Mouse (Mus musculus): Measurements from ENCODE around the gene Ppm1b. TPM values are rescaled to one million over a fixed set of nuclear protein-coding genes. Genes with fewer than 3 reads are reported as not detected.
A peak's percentile ranks its signal among the peaks of the same experiment; 100 is the strongest.

Ppm1b gene
- polyA plus RNA-seq, 2 experiments: 31.3 to 40.6 TPM

DNA sequence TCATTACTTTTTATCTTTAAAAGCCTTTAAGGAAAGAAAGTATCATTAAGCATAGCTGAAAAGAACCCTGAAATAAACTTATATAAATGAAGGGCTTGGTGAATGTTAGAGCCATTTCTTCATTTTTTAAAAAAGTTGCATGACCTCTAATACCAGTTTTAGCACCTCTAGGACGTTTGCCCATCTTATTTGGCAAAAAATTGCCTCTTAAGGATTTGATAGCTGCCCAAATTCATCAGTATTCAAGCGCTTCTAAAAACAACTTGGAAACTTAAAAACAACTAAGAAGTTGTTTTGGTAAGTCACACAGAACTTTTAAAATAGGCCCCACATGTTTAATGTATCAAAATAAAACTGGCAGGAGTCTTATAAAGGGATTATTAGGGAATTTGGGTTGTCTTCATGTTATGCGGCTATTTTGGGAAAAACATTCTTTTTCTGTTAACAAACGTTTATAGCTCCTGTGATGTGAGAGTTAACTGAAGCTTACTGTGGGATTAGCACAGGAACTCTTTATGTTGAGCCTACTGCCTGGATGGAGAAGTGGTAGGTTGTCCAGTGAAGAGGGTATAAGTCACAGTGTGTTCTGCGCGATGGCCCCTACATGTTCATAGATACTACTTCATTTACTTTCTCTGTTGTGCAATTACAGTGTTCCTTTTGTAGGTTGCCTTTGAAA, 2.6 kb downstream of the Ppm1b start:
- Histone ChIP-seq H3K4me2 (ENCODE audit: low read depth) (peak overlapping the region; percentile 88), H3K36me3 (replicated peaks; ENCODE audit: control insufficient read depth, insufficient read depth, low read depth) (no peaks in the 10 kb centered on the region), H3K9me3 (ENCODE audit: control insufficient read depth, low read length) (no peaks in the 10 kb centered on the region), H3K27ac (peak overlapping the region; percentile 28; the same call in 1 of the 2 replicates), H3K9ac (replicated peaks) (peak overlapping the region; percentile 99), H3K4me3 (ENCODE audit: insufficient read depth in 1 of 2, low read depth in 2 of 2, low read length in 2 of 2) (peak overlapping the region; percentile 88 to 89), H3K27me3 (ENCODE audit: control insufficient read depth, insufficient read depth, low read length) (no peaks in the 10 kb centered on the region), H3K4me1 (replicated peaks; ENCODE audit: control insufficient read depth in 2 of 2, insufficient read depth in 2 of 2, low read length in 1 of 2) (peaks cover 18 to 25% of the 10 kb centered on the region in 2 experiments)
- WGBS (ENCODE audit: insufficient replicate concordance): 17% methylated on average over 6 of the region's 6 CpGs
- no peak for TF ChIP-seq CTCF (IDR thresholded peaks at IDR 0.05; ENCODE audit: low read depth)
- no peak for TF ChIP-seq EP300 (IDR thresholded peaks at IDR 0.05; ENCODE audit: low read depth)
- ATAC-seq (ENCODE audit: insufficient read depth) (no peak), DNase-seq (ENCODE audit: low read depth in 3 of 3, low spot score in 3 of 3) (no peak)

DNA sequence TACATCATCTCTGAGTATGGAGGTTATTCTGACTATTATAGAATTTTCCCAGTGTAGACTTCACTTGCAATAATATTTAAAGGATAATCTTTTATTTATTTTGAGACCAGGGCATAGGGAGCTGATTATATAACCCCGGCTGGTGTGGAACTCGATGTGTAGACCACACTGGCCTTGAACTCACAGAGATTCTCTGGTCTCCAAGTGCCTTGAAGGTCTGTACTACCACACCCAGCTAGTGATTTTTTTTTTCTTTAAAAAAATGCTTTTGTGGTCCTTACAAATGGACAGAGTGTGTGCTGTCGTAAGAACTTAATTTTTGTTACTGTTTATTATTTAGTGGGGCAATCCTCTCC, 3.1 kb downstream of the Ppm1b start:
- Histone ChIP-seq H3K36me3 (replicated peaks; ENCODE audit: control insufficient read depth, insufficient read depth, low read depth) (no peaks in the 10 kb centered on the region), H3K27me3 (ENCODE audit: control insufficient read depth, insufficient read depth, low read length) (no peaks in the 10 kb centered on the region), H3K27ac (no peak overlapping the region), H3K9ac (replicated peaks) (peak overlapping the region; percentile 99), H3K4me3 (ENCODE audit: insufficient read depth in 1 of 2, low read depth in 2 of 2, low read length in 2 of 2) (peak overlapping the region; percentile 67 to 89; a peak in 3 of 4 replicates), H3K9me3 (ENCODE audit: control insufficient read depth, low read length) (no peaks in the 10 kb centered on the region), H3K4me2 (ENCODE audit: low read depth) (peak overlapping the region; percentile 88), H3K4me1 (replicated peaks; ENCODE audit: control insufficient read depth in 2 of 2, insufficient read depth in 2 of 2, low read length in 1 of 2) (peaks cover 18 to 25% of the 10 kb centered on the region in 2 experiments)
- TF ChIP-seq EP300 (IDR thresholded peaks at IDR 0.05; ENCODE audit: low read depth) (no peak), CTCF (IDR thresholded peaks at IDR 0.05; ENCODE audit: low read depth) (no peak)
- WGBS (ENCODE audit: insufficient replicate concordance): 39% methylated on average over 3 of the region's 3 CpGs
- no peak for DNase-seq (ENCODE audit: low read depth in 3 of 3, low spot score in 3 of 3)
- no peak for ATAC-seq (ENCODE audit: insufficient read depth)

DNA sequence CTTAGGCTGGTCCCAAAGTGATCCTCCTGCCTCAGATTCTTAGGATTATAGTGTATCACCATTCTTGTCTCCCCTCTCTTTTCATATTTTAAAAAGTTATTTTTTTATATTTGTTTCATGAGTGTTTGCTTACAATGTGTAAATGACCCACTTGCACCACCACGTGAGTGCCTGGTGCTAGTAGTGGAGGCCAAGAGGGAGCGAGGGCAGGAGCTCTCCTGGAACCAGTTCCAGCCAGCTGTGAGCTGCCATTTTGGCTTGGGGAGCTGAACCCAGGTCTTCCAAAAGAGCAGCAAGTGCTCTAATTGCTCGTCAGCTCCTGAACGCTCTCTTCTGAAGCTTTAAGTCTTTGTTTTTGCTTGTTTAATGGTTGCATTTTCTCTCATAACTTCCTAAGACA, 3.6 kb downstream of the Ppm1b start:
- DNase-seq (ENCODE audit: low read depth in 3 of 3, low spot score in 3 of 3) (no peak), ATAC-seq (ENCODE audit: insufficient read depth) (no peak)

DNA sequence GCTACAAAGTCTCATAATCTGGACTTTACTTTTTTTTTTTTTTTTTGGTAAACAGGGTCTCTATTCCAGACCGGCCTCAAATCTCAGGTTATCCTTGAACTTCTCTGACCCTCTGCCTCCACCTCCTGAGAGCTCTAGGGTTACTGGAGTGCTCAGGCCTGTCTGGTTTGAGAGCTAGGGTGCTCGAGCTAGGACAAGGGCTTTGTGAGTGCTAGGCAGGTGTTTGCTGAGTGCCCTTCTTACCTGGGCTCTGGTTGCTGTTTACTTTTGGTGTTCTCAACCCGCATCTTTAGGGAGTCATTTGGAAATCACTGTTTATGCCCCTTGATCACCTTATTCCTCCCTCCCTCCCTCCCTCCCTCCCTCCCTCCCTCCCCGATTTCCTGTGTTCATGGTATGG, 5.5 kb downstream of the Ppm1b start:
- H3K9ac ChIP-seq (replicated peaks): no peak overlapping the region
- no peak for ATAC-seq (ENCODE audit: insufficient read depth)
- H3K4me2 ChIP-seq (ENCODE audit: low read depth): no peak overlapping the region
- H3K27ac ChIP-seq: no peak overlapping the region
- peaks cover 11 to 16% of the 10 kb centered on the region in 2 experiments for H3K4me1 ChIP-seq (replicated peaks; ENCODE audit: control insufficient read depth in 2 of 2, insufficient read depth in 2 of 2, low read length in 1 of 2)
- H3K36me3 ChIP-seq (replicated peaks; ENCODE audit: control insufficient read depth, insufficient read depth, low read depth): no peaks in the 10 kb centered on the region; the same call in 1 of the 2 replicates
- no peaks in the 10 kb centered on the region for H3K9me3 ChIP-seq (ENCODE audit: control insufficient read depth, low read length)
- no peaks in the 10 kb centered on the region for H3K27me3 ChIP-seq (ENCODE audit: control insufficient read depth, insufficient read depth, low read length)
- no peak for DNase-seq (ENCODE audit: low read depth in 3 of 3, low spot score in 3 of 3)
- 55% methylated on average over 4 of the region's 4 CpGs for WGBS (ENCODE audit: insufficient replicate concordance)
- no peak overlapping the region for H3K4me3 ChIP-seq (ENCODE audit: insufficient read depth in 1 of 2, low read depth in 2 of 2, low read length in 2 of 2)
- TF ChIP-seq CTCF (IDR thresholded peaks at IDR 0.05; ENCODE audit: low read depth): no peak
- no peak for TF ChIP-seq EP300 (IDR thresholded peaks at IDR 0.05; ENCODE audit: low read depth)

More for the DNA sequence above, 3.6 kb downstream of the Ppm1b start:
- Histone ChIP-seq H3K36me3 (replicated peaks; ENCODE audit: control insufficient read depth, insufficient read depth, low read depth) (no peaks in the 10 kb centered on the region), H3K4me2 (ENCODE audit: low read depth) (peak overlapping the region; percentile 88), H3K4me1 (replicated peaks; ENCODE audit: control insufficient read depth in 2 of 2, insufficient read depth in 2 of 2, low read length in 1 of 2) (peaks cover 18 to 25% of the 10 kb centered on the region in 2 experiments), H3K27ac (no peak overlapping the region; the same call in 1 of the 2 replicates), H3K9me3 (ENCODE audit: control insufficient read depth, low read length) (no peaks in the 10 kb centered on the region), H3K9ac (replicated peaks) (peak overlapping the region; percentile 99), H3K4me3 (ENCODE audit: insufficient read depth in 1 of 2, low read depth in 2 of 2, low read length in 2 of 2) (peak overlapping the region; percentile 18 to 89; a peak in 3 of 4 replicates), H3K27me3 (ENCODE audit: control insufficient read depth, insufficient read depth, low read length) (no peaks in the 10 kb centered on the region)
- WGBS (ENCODE audit: insufficient replicate concordance): 67% methylated on average over 4 of the region's 4 CpGs
- TF ChIP-seq EP300 (IDR thresholded peaks at IDR 0.05; ENCODE audit: low read depth) (no peak), CTCF (IDR thresholded peaks at IDR 0.05; ENCODE audit: low read depth) (no peak)

DNA sequence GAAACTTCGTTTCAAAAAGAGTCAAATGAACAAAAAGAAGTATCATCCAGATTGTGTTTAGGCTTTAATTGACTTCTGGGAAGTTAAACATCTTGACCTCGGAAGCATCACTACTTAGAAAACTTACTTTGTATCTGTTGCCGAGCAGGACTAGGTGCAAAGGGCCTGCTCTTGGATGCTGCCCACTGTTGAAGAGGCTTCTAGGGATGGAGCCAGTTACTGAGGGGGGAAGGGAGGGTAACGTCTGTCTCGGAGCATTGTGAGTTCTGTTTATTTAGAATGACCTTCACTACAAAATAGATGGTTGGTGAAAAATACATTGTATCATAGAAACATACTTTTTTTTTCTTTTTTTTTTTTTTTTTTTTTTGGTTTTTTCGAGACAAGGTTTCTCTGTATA, 7.1 kb downstream of the Ppm1b start:
- Histone ChIP-seq H3K9ac (replicated peaks) (no peak overlapping the region), H3K36me3 (replicated peaks; ENCODE audit: control insufficient read depth, insufficient read depth, low read depth) (no peaks in the 10 kb centered on the region; the same call in 1 of the 2 replicates), H3K27ac (no peak overlapping the region), H3K4me2 (ENCODE audit: low read depth) (no peak overlapping the region), H3K9me3 (ENCODE audit: control insufficient read depth, low read length) (no peaks in the 10 kb centered on the region), H3K4me3 (ENCODE audit: insufficient read depth in 1 of 2, low read depth in 2 of 2, low read length in 2 of 2) (no peak overlapping the region), H3K4me1 (replicated peaks; ENCODE audit: control insufficient read depth in 2 of 2, insufficient read depth in 2 of 2, low read length in 1 of 2) (peaks cover 11 to 22% of the 10 kb centered on the region in 2 experiments), H3K27me3 (ENCODE audit: control insufficient read depth, insufficient read depth, low read length) (no peaks in the 10 kb centered on the region)
- ATAC-seq (ENCODE audit: insufficient read depth): no peak
- 78% methylated on average over 6 of the region's 6 CpGs for WGBS (ENCODE audit: insufficient replicate concordance)
- DNase-seq (ENCODE audit: low read depth in 3 of 3, low spot score in 3 of 3): no peak
- no peak for TF ChIP-seq CTCF (IDR thresholded peaks at IDR 0.05; ENCODE audit: low read depth)
- no peak for TF ChIP-seq EP300 (IDR thresholded peaks at IDR 0.05; ENCODE audit: low read depth)

Measured in liver, embryonic 14.5 days (tissue).